Mouse (Mus musculus): Measurements from ENCODE around the gene Clec4f. TPM values are rescaled to one million over a fixed set of nuclear protein-coding genes. Genes with fewer than 3 reads are reported as not detected.
"Not testable (repeated sequence)": the region's sequence is repeated elsewhere in the genome, so short reads cannot be mapped to it uniquely, and the experiment has no call there.

Gene Clec4f
- total RNA-seq, 2 experiments from 2014 or later = not detected

- ATAC-seq (replicated peaks; ENCODE audit: poor library complexity) = not testable (repeated sequence)
Measured at GRCm38 (mm10) chr6:83634631-83635030, 21.4 kb downstream of the Clec4f start.

GRCm38 (mm10) chr6:83634106-83634505 lies 21.9 kb downstream of the Clec4f start:
- not testable (repeated sequence) for ATAC-seq (replicated peaks; ENCODE audit: poor library complexity)

GRCm38 (mm10) chr6:83631815-83632214 lies 24.2 kb downstream of the Clec4f start:
- ATAC-seq (replicated peaks; ENCODE audit: poor library complexity) = no peak

GRCm38 (mm10) chr6:83626781-83627180 lies 29.2 kb downstream of the Clec4f start:
- ATAC-seq (replicated peaks; ENCODE audit: poor library complexity) = no peak; the same call in 1 of the 2 replicates

GRCm38 (mm10) chr6:83619955-83620354 lies 36.0 kb downstream of the Clec4f start:
- no peak for ATAC-seq (replicated peaks; ENCODE audit: poor library complexity)

- no peak for ATAC-seq (replicated peaks; ENCODE audit: poor library complexity)
Measured at GRCm38 (mm10) chr6:83617581-83618335, 38.2 kb downstream of the Clec4f start.

- ATAC-seq (replicated peaks; ENCODE audit: poor library complexity) = peak; percentile 91
Measured at GRCm38 (mm10) chr6:83616512-83616911, 39.5 kb downstream of the Clec4f start.

GRCm38 (mm10) chr6:83614469-83614868 lies 41.5 kb downstream of the Clec4f start:
- ATAC-seq (replicated peaks; ENCODE audit: poor library complexity) = no peak

- no peak for ATAC-seq (replicated peaks; ENCODE audit: poor library complexity)
Measured at GRCm38 (mm10) chr6:83612976-83613375, 43.0 kb downstream of the Clec4f start.

- ATAC-seq (replicated peaks; ENCODE audit: poor library complexity) = peak; percentile 58
Measured at GRCm38 (mm10) chr6:83599636-83600174, 56.3 kb downstream of the Clec4f start.

- peak; percentile 26; the same call in 1 of the 2 replicates for ATAC-seq (replicated peaks; ENCODE audit: poor library complexity)
Measured at GRCm38 (mm10) chr6:83599060-83599550, 56.9 kb downstream of the Clec4f start.

GRCm38 (mm10) chr6:83598646-83599045 lies 57.3 kb downstream of the Clec4f start:
- ATAC-seq (replicated peaks; ENCODE audit: poor library complexity) = peak; percentile 97

- ATAC-seq (replicated peaks; ENCODE audit: poor library complexity) = no peak
Measured at GRCm38 (mm10) chr6:83597988-83598387, 58.0 kb downstream of the Clec4f start.

GRCm38 (mm10) chr6:83595035-83595434 lies 61.0 kb downstream of the Clec4f start:
- ATAC-seq (replicated peaks; ENCODE audit: poor library complexity) = no peak

Other genes starting within 250 kb of the Clec4f start
- gene Tet3, start 197.1 kb downstream of the Clec4f start, total RNA-seq (2015) = 27.9 and 29.6 TPM in 2 replicates
- gene Tet3, start 197.1 kb downstream of the Clec4f start, total RNA-seq (2017) = 12.2 and 14.5 TPM in 2 replicates
- gene Dguok, start 149.2 kb downstream of the Clec4f start, total RNA-seq (2015) = 40.2 and 51.7 TPM in 2 replicates
- 34.3 and 35.3 TPM in 2 replicates for gene Dguok, start 149.2 kb downstream of the Clec4f start, total RNA-seq (2017)
- gene Actg2, start 119.9 kb downstream of the Clec4f start, total RNA-seq (2015) = not detected in 2 replicates
- gene Actg2, start 119.9 kb downstream of the Clec4f start, total RNA-seq (2017) = not detected in 2 replicates
- gene Stambp, start 83.5 kb downstream of the Clec4f start, total RNA-seq (2015) = 30.8 and 34.5 TPM in 2 replicates
- 4.0 and 7.4 TPM in 2 replicates for gene Stambp, start 83.5 kb downstream of the Clec4f start, total RNA-seq (2017)
- gene Cd207, start 21.7 kb upstream of the Clec4f start, total RNA-seq (2015) = not detected in 2 replicates
- gene Cd207, start 21.7 kb upstream of the Clec4f start, total RNA-seq (2017) = not detected in 2 replicates
- gene Vax2, start 55.1 kb upstream of the Clec4f start, total RNA-seq (2015) = not detected in 2 replicates
- not detected in 2 replicates for gene Vax2, start 55.1 kb upstream of the Clec4f start, total RNA-seq (2017)
- gene Atp6v1b1, start 86.8 kb upstream of the Clec4f start, total RNA-seq (2015) = not detected in 2 replicates
- not detected in 2 replicates for gene Atp6v1b1, start 86.8 kb upstream of the Clec4f start, total RNA-seq (2017)
- gene Ankrd53, start 106.5 kb upstream of the Clec4f start, total RNA-seq (2015) = not detected in 2 replicates
- gene Ankrd53, start 106.5 kb upstream of the Clec4f start, total RNA-seq (2017) = not detected in 2 replicates
- gene Tex261, start 119.6 kb upstream of the Clec4f start, total RNA-seq (2015) = 57.5 TPM in 2 replicates
- gene Tex261, start 119.6 kb upstream of the Clec4f start, total RNA-seq (2017) = 36.5 and 39.8 TPM in 2 replicates
- 19.7 and 21.5 TPM in 2 replicates for gene Nagk, start 138.8 kb upstream of the Clec4f start, total RNA-seq (2015)
- gene Nagk, start 138.8 kb upstream of the Clec4f start, total RNA-seq (2017) = 12.4 and 13.2 TPM in 2 replicates
- 5.8 and 8.7 TPM in 2 replicates for gene Paip2b, start 175.6 kb upstream of the Clec4f start, total RNA-seq (2015)
- gene Paip2b, start 175.6 kb upstream of the Clec4f start, total RNA-seq (2017) = 12.7 and 14.1 TPM in 2 replicates
- 142 and 181 TPM in 2 replicates for gene Zfp638, start 210.9 kb upstream of the Clec4f start, total RNA-seq (2015)
- 114 and 156 TPM in 2 replicates for gene Zfp638, start 210.9 kb upstream of the Clec4f start, total RNA-seq (2017)

Measured in megakaryocyte progenitor cell, adult 5-6 weeks (primary cell).